Mouse (Mus musculus) intestine, embryonic 16.5 days (tissue): ENCODE data around the gene Ppard. TPM values are rescaled to one million over a fixed set of nuclear protein-coding genes. Genes with fewer than 3 reads are reported as not detected.

ENCODE experiments used
- ATAC-seq: fragments of 200-750 bp; cut with Nextera tagmentation; 2 replicates; pipeline ENCODE4 v1.8.0; 2017; ENCODE audit warnings: moderate TSS enrichment, moderate library complexity
- H3K27ac ChIP-seq: fragments of 300-500 bp; sonication (generic); 2 replicates; pipeline ENCODE4 v1.5.1; 2014; ENCODE audit warnings: mild to moderate bottlenecking, low read length
- H3K27me3 ChIP-seq: fragments of 300-500 bp; sonication (generic); replicated peaks from 2 replicates; pipeline ENCODE4 v1.6.1; 2014; ENCODE audit warnings: low read length, control low read depth, mixed read lengths; ENCODE audit not compliant: control insufficient read depth, insufficient read depth
- H3K36me3 ChIP-seq: fragments of 300-500 bp; sonication (generic); 2 replicates; pipeline ENCODE4 v1.6.1; 2014; ENCODE audit warnings: low read length, control low read depth; ENCODE audit not compliant: control insufficient read depth, insufficient read depth
- H3K4me1 ChIP-seq: fragments of 300-500 bp; sonication (generic); 2 replicates; pipeline ENCODE4 v1.6.1; 2014; ENCODE audit warnings: low read length, control low read depth, mixed read lengths; ENCODE audit not compliant: control insufficient read depth, insufficient read depth
- H3K4me2 ChIP-seq: fragments of 300-500 bp; sonication (generic); 2 replicates; pipeline ENCODE4 v1.6.1; 2014; ENCODE audit warnings: low read depth, low read length, control low read depth
- H3K4me3 ChIP-seq: fragments of 300-500 bp; sonication (generic); 2 replicates; pipeline ENCODE4 v1.5.1; 2014; ENCODE audit warnings: mild to moderate bottlenecking, low read length
- H3K9ac ChIP-seq: fragments of 300-500 bp; sonication (generic); 2 replicates; pipeline ENCODE4 v1.6.1; 2014; ENCODE audit warnings: low read depth, low read length
- H3K9me3 ChIP-seq: fragments of 300-500 bp; sonication (generic); 2 replicates; pipeline ENCODE4 v1.6.1; 2016; ENCODE audit warnings: low read length, control low read depth; ENCODE audit not compliant: control insufficient read depth
- WGBS: fragments of 180-500 bp; shearing (Covaris S2); extraction: QIAGEN DNeasy Blood & Tissue Kit; methylation state at CpG from one replicate; pipeline ENCODE4 v1.1.7; 2014; 5-methylcytosine and 5-hydroxymethylcytosine counted together
- polyA plus RNA-seq: library from polyadenylated mRNA; unstranded; fragments of >200 nt; fragmentation: Nextera tagmentation; extraction: Ambion mirVana; gene quantifications from 2 replicates; pipeline ENCODE4 v1.2.1, GENCODE M21; 2015

Ppard gene
- polyA plus RNA-seq, 1 experiment from 2014 or later, result 2.2 TPM

DNA sequence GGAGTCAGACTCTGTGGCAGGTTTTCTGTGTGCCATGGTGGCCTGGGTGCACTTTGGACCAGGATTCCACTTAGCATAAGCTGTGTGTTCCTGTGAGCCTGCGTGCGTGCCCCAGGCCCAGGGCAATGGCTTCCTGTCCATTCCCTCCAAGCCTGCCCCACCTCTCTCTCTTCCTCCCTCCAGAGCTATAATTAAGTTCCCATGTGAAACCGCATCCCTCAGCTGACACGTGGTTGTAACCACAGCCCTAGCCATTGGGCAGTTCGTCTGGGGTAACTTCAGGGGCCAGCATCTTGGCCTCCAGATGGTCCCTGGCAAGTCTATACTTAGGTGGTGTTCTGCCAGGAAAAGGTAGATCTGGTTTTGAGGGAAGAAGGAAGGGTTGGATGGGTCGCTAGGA, 15.1 kb downstream of the Ppard start:
- Histone ChIP-seq H3K4me1 (peaks cover 23% of the 10 kb centered on the region), H3K9ac (0 out of 2 replicates have a peak overlapping the region, but pooled peaks have one; percentile 24), H3K27me3 (no peaks in the 10 kb centered on the region), H3K4me2 (no peak overlapping the region), H3K27ac (no peak overlapping the region), H3K36me3 (no peaks in the 10 kb centered on the region), H3K9me3 (no peaks in the 10 kb centered on the region), H3K4me3 (no peak overlapping the region)
- 67% methylated on average over 6 of the region's 6 CpGs for WGBS
- ATAC-seq, result no peak

DNA sequence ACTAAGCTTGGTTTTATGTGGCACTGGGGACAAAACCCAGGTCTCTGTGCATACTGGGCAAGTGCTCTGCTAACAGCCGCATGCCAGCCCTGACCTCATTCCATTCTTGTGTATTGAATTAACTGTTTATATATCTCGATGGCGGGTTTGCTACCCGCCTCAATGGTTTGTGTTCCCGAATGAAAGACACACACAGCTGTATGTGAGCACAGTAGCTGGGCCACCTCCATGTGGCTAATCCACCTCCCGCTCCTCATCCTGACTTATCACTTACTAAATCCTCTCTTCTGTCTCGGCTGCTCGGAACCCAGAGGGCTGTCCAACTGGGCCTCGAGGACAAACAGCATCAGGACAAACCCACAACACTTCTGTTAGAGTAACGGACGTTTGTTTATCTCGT, 16.6 kb downstream of the Ppard start:
- Histone ChIP-seq H3K27ac (no peak overlapping the region), H3K4me2 (no peak overlapping the region), H3K36me3 (no peaks in the 10 kb centered on the region), H3K9me3 (no peaks in the 10 kb centered on the region), H3K27me3 (no peaks in the 10 kb centered on the region), H3K9ac (no peak overlapping the region), H3K4me1 (peaks cover 23% of the 10 kb centered on the region), H3K4me3 (no peak overlapping the region)
- 56% methylated on average over 12 of the region's 12 CpGs for WGBS
- no peak for ATAC-seq

DNA sequence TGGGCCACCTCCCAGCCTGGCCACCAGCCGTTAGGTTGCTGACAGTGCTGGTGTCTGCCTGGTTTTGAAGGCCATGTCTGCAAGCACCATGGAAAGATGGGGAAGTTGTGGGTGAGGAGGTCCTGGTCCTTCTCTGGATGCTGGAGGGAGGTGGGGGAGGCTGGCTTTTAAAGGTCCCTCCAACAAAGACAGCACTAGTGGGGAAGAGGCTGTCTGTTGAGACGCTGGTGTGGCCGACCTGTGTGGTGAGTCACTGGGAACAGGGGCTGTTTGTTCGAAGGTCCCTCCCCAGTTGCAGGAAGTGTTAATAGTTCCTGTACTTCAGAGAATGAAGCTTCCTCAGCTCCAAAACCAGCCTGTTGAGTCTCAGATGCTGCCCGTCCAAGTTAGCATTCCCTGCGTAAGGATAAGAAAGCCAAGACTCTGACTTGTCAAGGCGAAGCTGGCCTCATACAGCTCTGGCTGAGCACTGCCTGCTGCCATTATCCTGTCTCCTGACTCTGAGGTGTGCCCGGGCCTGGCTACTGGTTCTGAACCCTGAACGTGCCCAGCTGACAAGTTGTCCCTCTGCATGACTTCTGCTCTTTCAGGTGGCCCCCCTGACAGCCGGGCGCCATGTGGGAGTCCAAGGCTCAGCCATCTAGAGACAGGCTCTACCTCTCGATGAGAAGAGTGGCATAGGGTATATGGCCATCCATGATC, 19.2 kb downstream of the Ppard start:
- Histone ChIP-seq H3K4me3 (no peak overlapping the region), H3K27me3 (no peaks in the 10 kb centered on the region), H3K4me2 (no peak overlapping the region), H3K27ac (peak overlapping the region; percentile 9; the same call in 1 of the 2 replicates), H3K4me1 (peaks cover 31% of the 10 kb centered on the region), H3K9ac (0 out of 2 replicates have a peak overlapping the region, but pooled peaks have one; percentile 21), H3K36me3 (no peaks in the 10 kb centered on the region), H3K9me3 (no peaks in the 10 kb centered on the region)
- no peak for ATAC-seq
- WGBS, result 80% methylated on average over 12 of the region's 12 CpGs

DNA sequence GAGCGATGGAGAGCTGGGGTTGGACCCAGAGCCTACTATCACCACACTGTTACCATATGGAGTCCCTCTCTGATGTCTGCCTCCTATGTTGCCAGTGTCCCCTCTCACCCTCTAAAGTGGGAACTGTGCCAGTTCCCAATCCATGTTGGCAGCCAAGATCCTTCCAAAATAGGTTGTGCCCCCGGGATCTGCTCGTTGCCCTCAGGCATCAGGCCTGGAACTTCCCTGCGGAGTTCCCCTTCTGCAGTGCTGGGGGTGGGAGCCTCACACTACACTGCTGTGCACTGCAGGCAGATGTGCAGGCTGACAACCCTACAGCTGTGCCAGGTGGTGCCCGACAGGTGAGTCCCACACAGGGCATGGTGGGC, 19.8 kb downstream of the Ppard start:
- Histone ChIP-seq H3K9ac (0 out of 2 replicates have a peak overlapping the region, but pooled peaks have one; percentile 21), H3K27me3 (no peaks in the 10 kb centered on the region), H3K4me2 (no peak overlapping the region), H3K27ac (no peak overlapping the region), H3K9me3 (no peaks in the 10 kb centered on the region), H3K4me1 (peaks cover 35% of the 10 kb centered on the region), H3K4me3 (no peak overlapping the region), H3K36me3 (no peaks in the 10 kb centered on the region)
- no peak for ATAC-seq
- WGBS, result 84% methylated on average over 5 of the region's 5 CpGs

GRCm38 (mm10) chr17:28253216-28253615, 20.7 kb downstream of the Ppard start:
- Histone ChIP-seq H3K27me3 (no peaks in the 10 kb centered on the region), H3K9me3 (no peaks in the 10 kb centered on the region), H3K4me3 (no peak overlapping the region), H3K27ac (no peak overlapping the region), H3K4me1 (peaks cover 37% of the 10 kb centered on the region), H3K9ac (no peak overlapping the region), H3K36me3 (no peaks in the 10 kb centered on the region), H3K4me2 (no peak overlapping the region)
- peak; percentile 70 for ATAC-seq
- 62% methylated on average over 7 of the region's 7 CpGs for WGBS

DNA sequence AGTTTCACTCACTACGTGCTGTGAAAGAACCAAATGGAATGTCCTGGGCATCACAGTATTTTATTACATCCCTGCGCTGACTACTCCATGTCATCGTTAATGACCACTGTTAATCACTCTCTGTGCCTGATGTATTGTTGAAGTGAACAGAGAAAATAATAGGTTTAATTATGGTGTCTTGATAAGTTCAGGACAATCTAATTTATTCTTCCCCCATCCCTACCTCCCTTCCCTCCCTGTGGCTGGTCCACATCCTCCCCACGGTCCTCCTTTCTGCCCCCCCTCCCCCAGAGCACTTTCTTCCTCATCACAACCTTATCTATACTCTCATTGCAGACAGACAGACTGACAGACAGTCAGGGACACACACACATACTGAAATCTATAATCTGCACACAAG, 22.3 kb downstream of the Ppard start:
- 54% methylated on average over 4 of the region's 4 CpGs for WGBS
- no peaks in the 10 kb centered on the region for H3K36me3 ChIP-seq
- no peak for ATAC-seq
- no peak overlapping the region for H3K4me3 ChIP-seq
- H3K27ac ChIP-seq, result no peak overlapping the region
- H3K27me3 ChIP-seq, result no peaks in the 10 kb centered on the region
- peaks cover 34% of the 10 kb centered on the region for H3K4me1 ChIP-seq
- H3K9me3 ChIP-seq, result no peaks in the 10 kb centered on the region; the same call in 1 of the 2 replicates
- H3K9ac ChIP-seq, result no peak overlapping the region
- H3K4me2 ChIP-seq, result no peak overlapping the region

GRCm38 (mm10) chr17:28255651-28256050, 23.2 kb downstream of the Ppard start:
- H3K27ac ChIP-seq, result peak overlapping the region; percentile 37
- 40% methylated on average over 5 of the region's 5 CpGs for WGBS

GRCm38 (mm10) chr17:28256651-28257328, 24.3 kb downstream of the Ppard start:
- Histone ChIP-seq H3K36me3 (no peaks in the 10 kb centered on the region), H3K27me3 (no peaks in the 10 kb centered on the region), H3K27ac (peak overlapping the region; percentile 74), H3K9me3 (no peaks in the 10 kb centered on the region; the same call in 1 of the 2 replicates), H3K9ac (peak overlapping the region; percentile 33; the same call in 1 of the 2 replicates), H3K4me1 (peaks cover 30% of the 10 kb centered on the region), H3K4me2 (peak overlapping the region; percentile 32), H3K4me3 (no peak overlapping the region)
- 51% methylated on average over 13 of the region's 13 CpGs for WGBS
- peak; percentile 68 for ATAC-seq

More at GRCm38 (mm10) chr17:28255651-28256050, 23.2 kb downstream of the Ppard start:
- no peak overlapping the region for H3K4me3 ChIP-seq
- no peaks in the 10 kb centered on the region for H3K36me3 ChIP-seq
- no peaks in the 10 kb centered on the region for H3K27me3 ChIP-seq
- no peaks in the 10 kb centered on the region; the same call in 1 of the 2 replicates for H3K9me3 ChIP-seq
- H3K4me2 ChIP-seq, result no peak overlapping the region
- H3K4me1 ChIP-seq, result peaks cover 34% of the 10 kb centered on the region
- H3K9ac ChIP-seq, result no peak overlapping the region
- ATAC-seq, result no peak

DNA sequence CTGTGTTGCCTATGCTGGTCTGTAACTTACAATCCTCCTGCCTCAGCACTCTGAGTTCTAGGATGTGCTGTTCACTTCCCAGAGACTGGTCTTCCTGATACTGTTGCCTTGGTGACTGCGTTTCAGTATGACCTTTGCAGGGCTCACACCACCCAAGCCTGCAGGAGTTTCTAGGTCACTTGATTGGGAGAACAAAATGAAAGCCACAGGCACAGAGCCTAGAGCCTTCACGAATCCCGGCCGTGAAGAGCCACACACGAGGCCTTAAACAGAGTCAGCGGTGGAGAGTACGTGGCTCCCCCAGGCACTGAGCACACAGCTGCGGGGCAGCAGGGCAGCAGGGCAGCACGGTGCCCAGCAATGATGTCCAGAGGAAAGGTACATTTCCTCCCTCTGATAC, 25.8 kb downstream of the Ppard start:
- ATAC-seq, result no peak
- WGBS, result 89% methylated on average over 9 of the region's 9 CpGs
- no peak overlapping the region for H3K27ac ChIP-seq

More for the DNA sequence above, 25.8 kb downstream of the Ppard start:
- Histone ChIP-seq H3K4me2 (no peak overlapping the region), H3K9me3 (no peaks in the 10 kb centered on the region; the same call in 1 of the 2 replicates), H3K9ac (no peak overlapping the region), H3K4me3 (no peak overlapping the region), H3K36me3 (no peaks in the 10 kb centered on the region), H3K4me1 (peaks cover 26% of the 10 kb centered on the region), H3K27me3 (no peaks in the 10 kb centered on the region)
